Mouse (Mus musculus): ENCODE data around the gene Baz1a. TPM values are rescaled to one million over a fixed set of nuclear protein-coding genes. Genes with fewer than 3 reads are reported as not detected.
"Not testable (repeated sequence)": the region's sequence is repeated elsewhere in the genome, so short reads cannot be mapped to it uniquely, and the experiment has no call there.

Baz1a gene
- polyA plus RNA-seq, 1 experiment from 2014 or later, result 19.4 TPM

GRCm38 (mm10) chr12:54956974-54957373 is 57.2 kb downstream of the Baz1a start:
- no peak for ATAC-seq
- H3K36me3 ChIP-seq (ENCODE audit: control insufficient read depth, insufficient read depth, low read length), result peaks cover 4% of the 10 kb centered on the region; the same call in 1 of the 2 replicates
- H3K4me2 ChIP-seq (ENCODE audit: low read depth, low read length), result no peak overlapping the region
- no peak overlapping the region for H3K4me3 ChIP-seq (ENCODE audit: low read length)
- no peaks in the 10 kb centered on the region for H3K9me3 ChIP-seq (ENCODE audit: control insufficient read depth, low read length)
- peaks cover 3% of the 10 kb centered on the region; the same call in 1 of the 2 replicates for H3K4me1 ChIP-seq (ENCODE audit: control insufficient read depth, insufficient read depth, low read length)
- no peak overlapping the region for H3K27ac ChIP-seq (ENCODE audit: low read length)
- H3K9ac ChIP-seq (ENCODE audit: low read depth, low read length), result no peak overlapping the region
- WGBS, result 71% methylated on average over 2 of the region's 2 CpGs
- H3K27me3 ChIP-seq (replicated peaks; ENCODE audit: control insufficient read depth, insufficient read depth, low read length), result no peaks in the 10 kb centered on the region

- H3K9me3 ChIP-seq (ENCODE audit: control insufficient read depth, low read length), result no peaks in the 10 kb centered on the region
- ATAC-seq, result no peak
- no peak overlapping the region for H3K4me2 ChIP-seq (ENCODE audit: low read depth, low read length)
- no peak overlapping the region for H3K4me3 ChIP-seq (ENCODE audit: low read length)
- no peaks in the 10 kb centered on the region for H3K27me3 ChIP-seq (replicated peaks; ENCODE audit: control insufficient read depth, insufficient read depth, low read length)
- 93% methylated on average over 4 of the region's 4 CpGs for WGBS
- H3K9ac ChIP-seq (ENCODE audit: low read depth, low read length), result no peak overlapping the region
- H3K4me1 ChIP-seq (ENCODE audit: control insufficient read depth, insufficient read depth, low read length), result peaks cover 3% of the 10 kb centered on the region; the same call in 1 of the 2 replicates
- peaks cover 4% of the 10 kb centered on the region; the same call in 1 of the 2 replicates for H3K36me3 ChIP-seq (ENCODE audit: control insufficient read depth, insufficient read depth, low read length)
- H3K27ac ChIP-seq (ENCODE audit: low read length), result no peak overlapping the region
These were observed 57.7 kb downstream of the Baz1a start for GRCm38 (mm10) chr12:54956457-54956856.

- Histone ChIP-seq H3K4me1 (ENCODE audit: control insufficient read depth, insufficient read depth, low read length) (no peaks in the 10 kb centered on the region), H3K9ac (ENCODE audit: low read depth, low read length) (no peak overlapping the region), H3K27ac (ENCODE audit: low read length) (no peak overlapping the region), H3K27me3 (replicated peaks; ENCODE audit: control insufficient read depth, insufficient read depth, low read length) (no peaks in the 10 kb centered on the region), H3K36me3 (ENCODE audit: control insufficient read depth, insufficient read depth, low read length) (0 out of 2 replicates have a peak, but pooled peaks cover 3% of the 10 kb centered on the region), H3K4me2 (ENCODE audit: low read depth, low read length) (no peak overlapping the region), H3K4me3 (ENCODE audit: low read length) (no peak overlapping the region), H3K9me3 (ENCODE audit: control insufficient read depth, low read length) (no peaks in the 10 kb centered on the region)
- WGBS, result 85% methylated on average over 6 of the region's 6 CpGs
- ATAC-seq, result no peak
These were observed 68.0 kb downstream of the Baz1a start for GRCm38 (mm10) chr12:54946116-54946515.

GRCm38 (mm10) chr12:54942586-54943157 is 71.5 kb downstream of the Baz1a start:
- WGBS, result 86% methylated on average over 6 of the region's 6 CpGs
- H3K9me3 ChIP-seq (ENCODE audit: control insufficient read depth, low read length), result not testable (repeated sequence)

GRCm38 (mm10) chr12:54937581-54938343 is 76.4 kb downstream of the Baz1a start:
- H3K27me3 ChIP-seq (replicated peaks; ENCODE audit: control insufficient read depth, insufficient read depth, low read length); H3K4me3 ChIP-seq (ENCODE audit: low read length); H3K9ac ChIP-seq (ENCODE audit: low read depth, low read length); H3K36me3 ChIP-seq (ENCODE audit: control insufficient read depth, insufficient read depth, low read length); H3K27ac ChIP-seq (ENCODE audit: low read length); H3K4me1 ChIP-seq (ENCODE audit: control insufficient read depth, insufficient read depth, low read length); H3K9me3 ChIP-seq (ENCODE audit: control insufficient read depth, low read length); H3K4me2 ChIP-seq (ENCODE audit: low read depth, low read length): not testable (repeated sequence)
- ATAC-seq, result peak; percentile 77
- 88% methylated on average over 5 of the region's 5 CpGs for WGBS

More at GRCm38 (mm10) chr12:54942586-54943157, 71.5 kb downstream of the Baz1a start:
- H3K27me3 ChIP-seq (replicated peaks; ENCODE audit: control insufficient read depth, insufficient read depth, low read length); H3K9ac ChIP-seq (ENCODE audit: low read depth, low read length); ATAC-seq; H3K4me1 ChIP-seq (ENCODE audit: control insufficient read depth, insufficient read depth, low read length); H3K36me3 ChIP-seq (ENCODE audit: control insufficient read depth, insufficient read depth, low read length); H3K4me3 ChIP-seq (ENCODE audit: low read length); H3K4me2 ChIP-seq (ENCODE audit: low read depth, low read length); H3K27ac ChIP-seq (ENCODE audit: low read length): not testable (repeated sequence)

- 84% methylated on average over 3 of the region's 3 CpGs for WGBS
- peaks cover 3% of the 10 kb centered on the region; the same call in 1 of the 2 replicates for H3K36me3 ChIP-seq (ENCODE audit: control insufficient read depth, insufficient read depth, low read length)
- H3K9ac ChIP-seq (ENCODE audit: low read depth, low read length), result no peak overlapping the region
- H3K4me3 ChIP-seq (ENCODE audit: low read length), result no peak overlapping the region
- no peak overlapping the region for H3K4me2 ChIP-seq (ENCODE audit: low read depth, low read length)
- no peak for ATAC-seq
- H3K27me3 ChIP-seq (replicated peaks; ENCODE audit: control insufficient read depth, insufficient read depth, low read length), result no peaks in the 10 kb centered on the region
- no peak overlapping the region for H3K27ac ChIP-seq (ENCODE audit: low read length)
- no peaks in the 10 kb centered on the region for H3K9me3 ChIP-seq (ENCODE audit: control insufficient read depth, low read length)
- H3K4me1 ChIP-seq (ENCODE audit: control insufficient read depth, insufficient read depth, low read length), result no peaks in the 10 kb centered on the region
These were observed 103.8 kb downstream of the Baz1a start for GRCm38 (mm10) chr12:54910387-54910786.

GRCm38 (mm10) chr12:54892559-54892958 is 121.6 kb downstream of the Baz1a start:
- not testable (repeated sequence) for H3K4me2 ChIP-seq (ENCODE audit: low read depth, low read length); H3K36me3 ChIP-seq (ENCODE audit: control insufficient read depth, insufficient read depth, low read length); H3K9ac ChIP-seq (ENCODE audit: low read depth, low read length); H3K4me3 ChIP-seq (ENCODE audit: low read length); H3K27ac ChIP-seq (ENCODE audit: low read length); H3K4me1 ChIP-seq (ENCODE audit: control insufficient read depth, insufficient read depth, low read length); H3K27me3 ChIP-seq (replicated peaks; ENCODE audit: control insufficient read depth, insufficient read depth, low read length); H3K9me3 ChIP-seq (ENCODE audit: control insufficient read depth, low read length); ATAC-seq
- 34% methylated on average over 1 of the region's 2 CpGs for WGBS

GRCm38 (mm10) chr12:54890426-54890825 is 123.7 kb downstream of the Baz1a start:
- no peaks in the 10 kb centered on the region for H3K27me3 ChIP-seq (replicated peaks; ENCODE audit: control insufficient read depth, insufficient read depth, low read length)
- H3K9ac ChIP-seq (ENCODE audit: low read depth, low read length), result no peak overlapping the region
- H3K36me3 ChIP-seq (ENCODE audit: control insufficient read depth, insufficient read depth, low read length), result no peaks in the 10 kb centered on the region
- no peak overlapping the region for H3K27ac ChIP-seq (ENCODE audit: low read length)
- H3K4me2 ChIP-seq (ENCODE audit: low read depth, low read length), result no peak overlapping the region
- H3K4me1 ChIP-seq (ENCODE audit: control insufficient read depth, insufficient read depth, low read length), result no peaks in the 10 kb centered on the region
- no peaks in the 10 kb centered on the region for H3K9me3 ChIP-seq (ENCODE audit: control insufficient read depth, low read length)
- H3K4me3 ChIP-seq (ENCODE audit: low read length), result no peak overlapping the region
- 92% methylated on average over 2 of the region's 2 CpGs for WGBS
- ATAC-seq, result no peak

- H3K36me3 ChIP-seq (ENCODE audit: control insufficient read depth, insufficient read depth, low read length), result no peaks in the 10 kb centered on the region
- no peak overlapping the region for H3K4me2 ChIP-seq (ENCODE audit: low read depth, low read length)
- H3K4me3 ChIP-seq (ENCODE audit: low read length), result no peak overlapping the region
- H3K9me3 ChIP-seq (ENCODE audit: control insufficient read depth, low read length), result no peaks in the 10 kb centered on the region; the same call in 1 of the 2 replicates
- H3K27me3 ChIP-seq (replicated peaks; ENCODE audit: control insufficient read depth, insufficient read depth, low read length), result no peaks in the 10 kb centered on the region
- WGBS, result 81% methylated on average over 4 of the region's 4 CpGs
- no peak overlapping the region for H3K9ac ChIP-seq (ENCODE audit: low read depth, low read length)
- H3K4me1 ChIP-seq (ENCODE audit: control insufficient read depth, insufficient read depth, low read length), result no peaks in the 10 kb centered on the region
- no peak for ATAC-seq
- no peak overlapping the region for H3K27ac ChIP-seq (ENCODE audit: low read length)
These were observed 126.5 kb downstream of the Baz1a start for GRCm38 (mm10) chr12:54887580-54888127.
